Mouse (Mus musculus) limb, embryonic 11.5 days (tissue): ENCODE data around the gene Vps41. TPM values are rescaled to one million over a fixed set of nuclear protein-coding genes. Genes with fewer than 3 reads are reported as not detected.

Experiments used
- ATAC-seq: fragments of 200-750 bp; cut with Nextera tagmentation; 2 replicates; pipeline ENCODE4 v1.8.0; 2017; ENCODE audit warnings: low read depth; ENCODE audit not compliant: insufficient number of reproducible peaks, low FRiP score, low TSS enrichment
- DNase-seq: peaks from one replicate; pipeline ENCODE4 v3.0.0-alpha.2; 2015; ENCODE audit warnings: low spot score
- H3K27ac ChIP-seq: fragments of 300-500 bp; sonication (generic); replicated peaks from 2 replicates; pipeline ENCODE4 v1.5.1; 2014; ENCODE audit warnings: low read depth, mild to moderate bottlenecking, low read length
- H3K27me3 ChIP-seq: fragments of 300-500 bp; sonication (generic); 2 replicates; pipeline ENCODE4 v1.6.1; 2014; ENCODE audit warnings: mild to moderate bottlenecking, low read length, mixed read lengths; ENCODE audit not compliant: control insufficient read depth, insufficient read depth
- H3K36me3 ChIP-seq: fragments of 300-500 bp; sonication (generic); 2 replicates; pipeline ENCODE4 v1.6.1; 2014; ENCODE audit warnings: mild to moderate bottlenecking, low read length, moderate library complexity, mixed read lengths; ENCODE audit not compliant: control insufficient read depth, insufficient read depth
- H3K4me1 ChIP-seq: fragments of 300-500 bp; sonication (generic); 2 replicates; pipeline ENCODE4 v1.6.1; 2014; ENCODE audit warnings: low read length, mixed read lengths; ENCODE audit not compliant: control insufficient read depth, insufficient read depth
- H3K4me2 ChIP-seq: fragments of 300-500 bp; sonication (generic); 2 replicates; pipeline ENCODE4 v1.6.1; 2014; ENCODE audit warnings: low read depth, mild to moderate bottlenecking, moderate library complexity; ENCODE audit not compliant: severe bottlenecking
- H3K4me3 ChIP-seq: fragments of 300-500 bp; sonication (generic); 2 replicates; pipeline ENCODE4 v1.5.1; 2014; ENCODE audit warnings: low read depth, low read length
- H3K9ac ChIP-seq: fragments of 300-500 bp; sonication (generic); 2 replicates; pipeline ENCODE4 v1.6.1; 2014; ENCODE audit warnings: mild to moderate bottlenecking, low read length
- H3K9me3 ChIP-seq: fragments of 300-500 bp; sonication (generic); 2 replicates; pipeline ENCODE4 v1.6.1; 2016; ENCODE audit warnings: low read length; ENCODE audit not compliant: control insufficient read depth
- WGBS: fragments of 180-500 bp; shearing (Covaris S2); extraction: QIAGEN DNeasy Blood & Tissue Kit; methylation state at CpG from one replicate; pipeline ENCODE4 v1.1.7; 2014; 5-methylcytosine and 5-hydroxymethylcytosine counted together
- polyA plus RNA-seq: library from polyadenylated mRNA; unstranded; fragments of >200 nt; fragmentation: Nextera tagmentation; extraction: Ambion mirVana; gene quantifications from 2 replicates; pipeline ENCODE4 v1.2.1, GENCODE M21; 2014

The Vps41 gene
- polyA plus RNA-seq, 1 experiment from 2014 or later, result 70.4 TPM

- ATAC-seq (no peak), DNase-seq (no peak)
- H3K36me3 ChIP-seq, result no peaks in the 10 kb centered on the region
- H3K4me3 ChIP-seq, result no peak overlapping the region
- H3K9ac ChIP-seq, result no peak overlapping the region
- WGBS, result 84% methylated on average over 8 of the region's 8 CpGs
- no peak overlapping the region for H3K4me2 ChIP-seq
- H3K9me3 ChIP-seq, result no peaks in the 10 kb centered on the region
- H3K4me1 ChIP-seq, result no peaks in the 10 kb centered on the region
- H3K27ac ChIP-seq, result no peak overlapping the region
- H3K27me3 ChIP-seq, result no peaks in the 10 kb centered on the region
Measured at GRCm38 (mm10) chr13:18856026-18856802, 139.1 kb downstream of the Vps41 start.

DNA sequence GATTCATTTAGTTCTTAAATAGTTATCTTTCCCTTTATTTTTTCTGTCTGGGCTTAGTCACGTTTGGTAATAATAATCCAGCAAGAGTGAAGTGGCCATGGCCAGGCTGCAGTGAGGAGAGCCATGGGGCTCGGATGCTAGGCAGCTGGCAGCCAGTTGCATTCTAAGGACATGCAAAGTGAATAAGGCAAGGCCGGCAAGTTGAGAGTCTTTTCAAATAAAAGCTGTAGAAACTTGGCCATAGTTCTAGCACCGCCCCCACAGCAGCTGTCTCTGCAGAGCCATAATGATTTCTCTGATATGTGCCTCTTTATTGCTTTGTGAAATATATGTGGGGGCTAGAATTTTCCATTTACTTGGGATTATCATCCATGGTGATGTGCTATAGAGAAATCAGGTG, 141.1 kb downstream of the Vps41 start:
- Histone ChIP-seq H3K4me1 (no peaks in the 10 kb centered on the region), H3K4me2 (no peak overlapping the region), H3K9me3 (no peaks in the 10 kb centered on the region), H3K9ac (no peak overlapping the region), H3K36me3 (no peaks in the 10 kb centered on the region), H3K27ac (no peak overlapping the region), H3K4me3 (no peak overlapping the region), H3K27me3 (no peaks in the 10 kb centered on the region)
- ATAC-seq (no peak), DNase-seq (no peak)
- WGBS, result 96% methylated on average over 4 of the region's 4 CpGs

GRCm38 (mm10) chr13:18859389-18859788, 142.3 kb downstream of the Vps41 start:
- Histone ChIP-seq H3K9ac (no peak overlapping the region), H3K4me2 (no peak overlapping the region), H3K27ac (no peak overlapping the region), H3K9me3 (no peaks in the 10 kb centered on the region), H3K4me3 (no peak overlapping the region), H3K27me3 (no peaks in the 10 kb centered on the region), H3K36me3 (no peaks in the 10 kb centered on the region), H3K4me1 (no peaks in the 10 kb centered on the region)
- DNase-seq, result no peak
- 97% methylated on average over 3 of the region's 3 CpGs for WGBS
- no peak for ATAC-seq

DNA sequence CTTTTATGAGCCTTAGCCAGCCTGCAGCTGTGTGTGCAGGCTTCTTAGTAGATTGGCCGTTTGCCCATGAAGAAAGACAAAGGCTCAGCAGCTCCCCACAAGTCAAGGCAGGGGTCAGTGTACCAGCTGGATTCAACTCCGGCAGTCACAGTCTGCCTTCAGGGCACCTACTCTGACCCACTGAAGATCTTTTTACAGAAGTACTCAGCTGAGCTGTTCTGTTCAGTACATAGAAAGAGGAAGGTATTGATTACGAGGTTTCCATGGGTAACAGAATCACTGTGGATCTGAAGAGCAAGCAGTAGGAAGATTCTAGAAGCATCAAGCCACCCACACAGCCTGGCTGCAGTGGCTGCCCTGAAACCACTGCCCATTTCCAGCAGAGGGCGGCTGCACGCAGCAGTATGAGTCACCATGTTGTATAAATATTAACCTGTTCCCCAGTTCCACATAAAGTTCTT, 151.0 kb downstream of the Vps41 start:
- H3K4me2 ChIP-seq, result no peak overlapping the region
- H3K4me3 ChIP-seq, result no peak overlapping the region
- H3K9ac ChIP-seq, result no peak overlapping the region
- H3K4me1 ChIP-seq, result no peaks in the 10 kb centered on the region
- no peaks in the 10 kb centered on the region for H3K27me3 ChIP-seq
- H3K36me3 ChIP-seq, result no peaks in the 10 kb centered on the region
- ATAC-seq (peak; percentile 77), DNase-seq (peak; percentile 26)
- 0 out of 2 replicates have a peak overlapping the region, but pooled peaks have one; percentile 2 for H3K27ac ChIP-seq
- WGBS, result 56% methylated on average over 5 of the region's 5 CpGs
- H3K9me3 ChIP-seq, result no peaks in the 10 kb centered on the region

- no peak for DNase-seq
- no peak overlapping the region for H3K27ac ChIP-seq
- H3K9me3 ChIP-seq, result no peaks in the 10 kb centered on the region
- H3K4me1 ChIP-seq, result no peaks in the 10 kb centered on the region
- H3K27me3 ChIP-seq, result no peaks in the 10 kb centered on the region
- ATAC-seq, result no peak
- no peaks in the 10 kb centered on the region for H3K36me3 ChIP-seq
- no peak overlapping the region for H3K9ac ChIP-seq
- H3K4me2 ChIP-seq, result no peak overlapping the region
- WGBS, result 87% methylated on average over 5 of the region's 5 CpGs
- H3K4me3 ChIP-seq, result no peak overlapping the region
Measured at GRCm38 (mm10) chr13:18868825-18869224, 151.7 kb downstream of the Vps41 start.

GRCm38 (mm10) chr13:18875321-18875720, 158.2 kb downstream of the Vps41 start:
- H3K9ac ChIP-seq, result no peak overlapping the region
- no peak overlapping the region for H3K4me2 ChIP-seq
- WGBS, result 37% methylated on average over 7 of the region's 7 CpGs
- ATAC-seq (no peak), DNase-seq (no peak)
- H3K27ac ChIP-seq, result no peak overlapping the region
- H3K9me3 ChIP-seq, result no peaks in the 10 kb centered on the region
- H3K4me1 ChIP-seq, result no peaks in the 10 kb centered on the region
- H3K4me3 ChIP-seq, result no peak overlapping the region
- no peaks in the 10 kb centered on the region for H3K36me3 ChIP-seq
- H3K27me3 ChIP-seq, result no peaks in the 10 kb centered on the region

GRCm38 (mm10) chr13:18892910-18893309, 175.8 kb downstream of the Vps41 start:
- 83% methylated on average over 9 of the region's 9 CpGs for WGBS

DNA sequence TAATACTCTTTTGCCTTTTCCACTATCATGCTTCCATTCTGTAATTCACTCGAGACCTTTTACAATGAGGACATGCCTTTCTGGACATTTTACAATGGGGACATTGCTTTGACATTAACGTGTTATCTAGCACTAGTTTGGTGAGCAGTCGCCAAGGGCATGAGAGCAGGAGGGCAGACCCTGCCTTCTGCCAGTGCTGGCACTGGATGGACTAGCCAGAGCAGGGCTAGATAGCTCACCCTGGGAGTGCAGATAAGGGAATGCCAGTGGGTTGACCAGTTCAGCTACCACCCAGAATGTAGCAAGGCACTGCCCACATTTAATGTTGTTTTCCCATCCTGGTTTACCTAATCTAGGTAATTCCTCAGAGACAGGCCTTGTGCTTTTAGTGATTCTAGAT, 179.7 kb downstream of the Vps41 start:
- no peaks in the 10 kb centered on the region for H3K4me1 ChIP-seq
- no peak overlapping the region for H3K9ac ChIP-seq
- no peak overlapping the region for H3K4me2 ChIP-seq
- no peak for ATAC-seq
- H3K36me3 ChIP-seq, result no peaks in the 10 kb centered on the region
- no peaks in the 10 kb centered on the region for H3K9me3 ChIP-seq
- 93% methylated on average over 3 of the region's 3 CpGs for WGBS
- no peak overlapping the region for H3K4me3 ChIP-seq
- H3K27ac ChIP-seq, result no peak overlapping the region
- no peaks in the 10 kb centered on the region for H3K27me3 ChIP-seq
- no peak for DNase-seq

More at GRCm38 (mm10) chr13:18892910-18893309, 175.8 kb downstream of the Vps41 start:
- Histone ChIP-seq H3K9ac (no peak overlapping the region), H3K36me3 (no peaks in the 10 kb centered on the region), H3K27ac (no peak overlapping the region), H3K4me3 (no peak overlapping the region), H3K4me1 (no peaks in the 10 kb centered on the region), H3K4me2 (no peak overlapping the region), H3K9me3 (no peaks in the 10 kb centered on the region), H3K27me3 (no peaks in the 10 kb centered on the region)
- ATAC-seq (no peak), DNase-seq (no peak)

DNA sequence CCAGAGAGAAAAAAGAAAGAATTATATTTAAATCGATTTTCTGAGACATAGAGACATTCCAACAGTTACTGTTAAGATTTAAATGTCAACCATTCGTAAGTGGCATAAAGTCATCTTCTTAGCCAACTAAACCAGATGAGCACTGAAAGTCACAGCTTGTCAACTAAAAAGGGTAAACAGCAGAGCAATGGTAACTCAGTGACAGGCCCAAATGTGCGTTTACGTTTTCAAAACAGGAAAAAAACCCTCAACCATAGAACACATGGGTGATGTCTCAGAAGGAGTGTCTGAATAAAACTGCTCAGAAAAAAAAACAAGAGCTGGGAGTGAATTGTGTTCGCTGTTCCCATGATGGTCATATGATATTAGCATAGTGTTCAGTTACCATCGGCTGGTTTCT, 186.5 kb downstream of the Vps41 start:
- H3K27me3 ChIP-seq, result no peaks in the 10 kb centered on the region
- H3K4me2 ChIP-seq, result no peak overlapping the region
- 90% methylated on average over 6 of the region's 6 CpGs for WGBS
- no peak overlapping the region for H3K9ac ChIP-seq
- ATAC-seq (no peak), DNase-seq (no peak)
- no peaks in the 10 kb centered on the region for H3K36me3 ChIP-seq
- no peaks in the 10 kb centered on the region for H3K9me3 ChIP-seq
- no peaks in the 10 kb centered on the region for H3K4me1 ChIP-seq
- no peak overlapping the region for H3K4me3 ChIP-seq
- H3K27ac ChIP-seq, result no peak overlapping the region
